Mouse (Mus musculus) CH12.LX (cell line): ENCODE measurements at regions not wholly inside any gene's neighbourhood (a gene's known extent, or its start where the extent isn't known, plus 50 kb on each side); places are given as distances from the start of the nearest gene placed in this dataset.

Experiments
- DNase-seq: peaks from one replicate; pipeline ENCODE4 v3.0.0-alpha.2; 2013; ENCODE audit errors: extremely low read depth
- H3K27ac ChIP-seq: 2 replicates; pipeline ENCODE4 v1.5.1; 2012; ENCODE audit warnings: low read depth, mild to moderate bottlenecking, control low read depth, moderate library complexity; ENCODE audit not compliant: insufficient read depth
- H3K27me3 ChIP-seq: replicated peaks from 2 replicates; pipeline ENCODE3; 2012; ENCODE audit warnings: inconsistent platforms
- H3K36me3 ChIP-seq, 2 experiments: replicated peaks in 1 of 2; 2 replicates each; pipeline versions ENCODE3 to v1.6.1; 2012; ENCODE audit warnings: inconsistent platforms in 1 of 2, low read length in 1 of 2, mild to moderate bottlenecking in 1 of 2, mixed read lengths in 1 of 2, moderate library complexity in 1 of 2; ENCODE audit not compliant: control insufficient read depth in 1 of 2, insufficient read depth in 1 of 2
- H3K4me1 ChIP-seq, 2 experiments: 2 replicates each; pipeline ENCODE4 v1.6.1; 2012; ENCODE audit warnings: inconsistent platforms in 1 of 2, moderate library complexity in 1 of 2; ENCODE audit not compliant: insufficient read depth in 2 of 2, control insufficient read depth in 1 of 2
- H3K4me2 ChIP-seq: 2 replicates; pipeline ENCODE4 v1.6.1; 2012; ENCODE audit warnings: low read depth, mild to moderate bottlenecking, control low read depth; ENCODE audit not compliant: poor library complexity, insufficient read depth, severe bottlenecking
- H3K4me3 ChIP-seq, 3 experiments: fragments of 150-350 bp in 1 of 3; sonication (generic) in 1 of 3; replicated peaks in 1 of 3; 2 replicates each; pipeline versions ENCODE3 to v1.5.1; 2011 to 2012; ENCODE audit warnings: low read depth in 2 of 3, low read length in 2 of 3, mild to moderate bottlenecking in 2 of 3, moderate library complexity in 2 of 3, control low read depth in 1 of 3, improper control_type of control experiment in 1 of 3, inconsistent platforms in 1 of 3, mixed read lengths in 1 of 3; ENCODE audit not compliant: poor library complexity in 1 of 3
- H3K79me2 ChIP-seq: replicated peaks from 2 replicates; pipeline ENCODE4 v1.6.1; 2012; ENCODE audit warnings: mild to moderate bottlenecking, moderate library complexity; ENCODE audit not compliant: control insufficient read depth, poor library complexity, insufficient read depth, severe bottlenecking; ENCODE audit errors: extremely low read depth
- H3K9ac ChIP-seq: 2 replicates; pipeline ENCODE4 v1.6.1; 2012; ENCODE audit warnings: low read depth, mild to moderate bottlenecking, control low read depth, moderate library complexity; ENCODE audit not compliant: insufficient read depth
- H3K9me3 ChIP-seq: replicated peaks from 2 replicates; pipeline ENCODE3; 2012; ENCODE audit warnings: low read length, inconsistent platforms, mixed read lengths
- BHLHE40 ChIP-seq: IDR thresholded peaks from 2 replicates; pipeline ENCODE4 v1.6.1; 2011; ENCODE audit warnings: mild to moderate bottlenecking, low read depth, low read length, improper control_type of control experiment
- CHD2 ChIP-seq: IDR thresholded peaks from 2 replicates; pipeline ENCODE4 v1.6.1; 2011; ENCODE audit warnings: low read length, improper control_type of control experiment
- CTCF ChIP-seq, 2 experiments: IDR thresholded peaks in 1 of 2; conservative IDR thresholded peaks in 1 of 2; 2 replicates each; pipeline ENCODE4 v1.5.1; 2011 to 2012; ENCODE audit warnings: low read depth in 2 of 2, low read length in 2 of 2, improper control_type of control experiment in 1 of 2, inconsistent platforms in 1 of 2, mild to moderate bottlenecking in 1 of 2, moderate library complexity in 1 of 2
- E2F4 ChIP-seq: IDR thresholded peaks from 2 replicates; pipeline ENCODE4 v1.6.1; 2011; ENCODE audit warnings: low read depth, low read length, improper control_type of control experiment; ENCODE audit not compliant: insufficient replicate concordance
- EP300 ChIP-seq: IDR thresholded peaks from 2 replicates; pipeline ENCODE4 v1.6.1; 2011; ENCODE audit warnings: low read length, improper control_type of control experiment
- HCFC1 ChIP-seq: IDR thresholded peaks from 2 replicates; pipeline ENCODE4 v1.6.1; 2012; ENCODE audit warnings: low read depth, mild to moderate bottlenecking, inconsistent platforms, low read length, improper control_type of control experiment
- KAT2A ChIP-seq: IDR thresholded peaks from 2 replicates; pipeline ENCODE4 v1.6.1; 2012; ENCODE audit warnings: low read length, improper control_type of control experiment, inconsistent platforms; ENCODE audit not compliant: insufficient replicate concordance
- MXI1 ChIP-seq: IDR thresholded peaks from 2 replicates; pipeline ENCODE4 v1.6.1; 2011; ENCODE audit warnings: mild to moderate bottlenecking, low read depth, low read length, improper control_type of control experiment
- MYC ChIP-seq: IDR thresholded peaks from 2 replicates; pipeline ENCODE4 v1.6.1; 2011; ENCODE audit warnings: low read depth, mild to moderate bottlenecking, improper control_type of control experiment, low read length
- NRF1 ChIP-seq: IDR thresholded peaks from 2 replicates; pipeline ENCODE4 v1.6.1; 2014; ENCODE audit warnings: low read depth, mild to moderate bottlenecking, inconsistent platforms, low read length, improper control_type of control experiment, moderate library complexity
- POLR2AphosphoS2 ChIP-seq: IDR thresholded peaks from 2 replicates; pipeline ENCODE4 v1.6.1; 2011; ENCODE audit warnings: low read depth, low read length, improper control_type of control experiment
- RCOR1 ChIP-seq: conservative IDR thresholded peaks from 2 replicates; pipeline ENCODE4 v1.6.1; 2012; ENCODE audit warnings: low read depth, mild to moderate bottlenecking, inconsistent platforms, low read length, improper control_type of control experiment
- SIN3A ChIP-seq: IDR thresholded peaks from 2 replicates; pipeline ENCODE4 v1.6.1; 2012; ENCODE audit warnings: low read length, improper control_type of control experiment, inconsistent platforms
- TCF12 ChIP-seq: IDR thresholded peaks from 2 replicates; pipeline ENCODE4 v1.6.1; 2014; ENCODE audit warnings: low read depth, mild to moderate bottlenecking, inconsistent platforms, low read length, improper control_type of control experiment
- dilution Hi-C: fragments of 300-500 bp; cut with MboI; formaldehyde crosslinking; loops from 2 replicates; pipeline ENCODE4 v1.14.3; 2020; ENCODE audit warnings: low sequenced_read_pairs; ENCODE audit not compliant: extremely low pct_unique_long_range_greater_than_20kb, extremely low pct_ligation_motif_present
- in situ Hi-C: fragments of 300-500 bp; cut with MboI; formaldehyde crosslinking; loops from 3 replicates; pipeline ENCODE4 v1.14.3; 2019; ENCODE audit warnings: low sequenced_read_pairs, low pct_ligation_motif_present, low pct_unique_long_range_greater_than_20kb, mixed read lengths

DNA sequence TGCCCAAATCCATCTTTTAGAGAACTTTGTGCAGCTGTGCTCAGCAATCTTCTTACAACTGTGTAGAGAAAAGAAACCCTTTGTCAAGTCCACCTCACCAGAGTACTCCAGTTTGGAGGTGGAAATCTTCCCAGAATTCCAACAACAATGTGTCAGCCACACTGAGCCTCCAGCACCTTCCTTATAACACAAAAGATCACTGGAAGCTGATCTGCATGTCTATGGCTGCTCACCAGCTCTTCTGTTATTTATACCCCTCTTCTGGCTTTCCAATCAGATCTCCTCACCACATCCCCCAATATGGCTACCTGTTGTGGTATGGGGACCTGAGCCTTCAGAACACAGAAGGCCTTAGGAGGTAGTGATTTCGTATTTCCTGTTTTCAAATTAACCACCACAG, 50.2 kb upstream of the Galnt18 start:
- peaks cover 2% of the 10 kb centered on the region for H3K9me3 ChIP-seq
- dilution Hi-C loops (no loop called here), in situ Hi-C loops (no loop called here)
- no peak overlapping the region for H3K9ac ChIP-seq
- H3K4me3 ChIP-seq: no peak overlapping the region
- TF ChIP-seq KAT2A: no peak
- TF ChIP-seq NRF1: no peak
- no peak for TF ChIP-seq MXI1
- no peak for TF ChIP-seq SIN3A
- no peak for TF ChIP-seq MYC
- no peak for TF ChIP-seq CHD2
- no peak for TF ChIP-seq TCF12
- TF ChIP-seq BHLHE40: no peak
- no peak for TF ChIP-seq POLR2AphosphoS2
- TF ChIP-seq HCFC1: no peak
- TF ChIP-seq CTCF (conservative IDR thresholded peaks at IDR 0.05 in 1 of 2, IDR thresholded peaks at IDR 0.05 in 1 of 2; ENCODE audit: low read depth in 2 of 2, low read length in 2 of 2): no peak
- TF ChIP-seq EP300: no peak
- no peak for TF ChIP-seq E2F4
- TF ChIP-seq RCOR1: no peak
- no peaks in the 10 kb centered on the region for H3K36me3 ChIP-seq
- H3K79me2 ChIP-seq: no peaks in the 10 kb centered on the region
- 0 out of 4 replicates have a peak, but pooled peaks cover 0 to 2% of the 10 kb centered on the region in 2 experiments for H3K4me1 ChIP-seq
- no peak for DNase-seq
- no peak overlapping the region for H3K27ac ChIP-seq
- no peak overlapping the region for H3K4me2 ChIP-seq
- peaks cover 8% of the 10 kb centered on the region for H3K27me3 ChIP-seq
